Mouse (Mus musculus): ENCODE measurements around the gene Slc25a30. TPM values are rescaled to one million over a fixed set of nuclear protein-coding genes. Genes with fewer than 3 reads are reported as not detected.

Slc25a30 gene
- polyA plus RNA-seq, 1 experiment from 2014 or later, result 5.3 TPM

DNA sequence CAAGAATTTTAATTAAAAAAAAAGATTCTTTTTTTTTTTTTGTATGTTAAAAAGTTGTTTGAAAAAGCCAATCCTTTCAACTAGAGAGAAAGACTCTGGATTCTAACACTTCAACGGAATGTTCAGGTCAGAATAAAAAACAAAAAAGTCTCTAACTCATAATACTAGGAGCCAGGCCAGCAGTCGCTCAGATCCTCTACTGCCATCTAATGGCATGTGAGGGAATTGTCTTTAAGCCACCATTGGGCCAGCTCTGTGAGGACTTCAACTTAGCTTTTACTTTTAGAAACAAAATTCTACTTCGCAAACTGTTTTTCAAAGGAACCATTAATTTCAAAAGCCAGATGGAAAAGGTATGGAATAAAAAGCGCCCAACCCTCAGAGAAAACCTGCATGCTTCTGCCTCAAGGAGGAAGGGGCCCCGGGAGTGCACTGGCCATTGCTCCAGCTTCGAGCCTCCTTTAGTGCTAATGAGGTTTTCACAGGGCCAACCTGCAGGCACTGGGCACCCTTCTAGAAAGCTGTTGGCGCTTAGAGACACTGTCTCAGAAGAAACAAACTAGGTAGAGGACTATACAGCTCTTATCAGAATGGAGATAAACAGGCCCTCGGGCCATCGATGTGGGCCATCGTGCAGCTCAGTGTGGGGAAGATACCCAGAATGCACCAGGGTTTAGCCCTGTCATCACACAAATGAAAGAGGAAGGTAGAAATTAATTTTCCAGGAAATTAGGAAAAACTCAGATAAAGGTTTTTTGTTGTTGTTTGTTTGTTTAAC, 25.6 kb downstream of the Slc25a30 start:
- no peak overlapping the region for H3K4me2 ChIP-seq (replicated peaks)
- 62% methylated on average over 10 of the region's 10 CpGs for WGBS
- no peak overlapping the region for H3K27ac ChIP-seq
- no peaks in the 10 kb centered on the region for H3K36me3 ChIP-seq
- H3K27me3 ChIP-seq, result 0 out of 2 replicates have a peak, but pooled peaks cover 2% of the 10 kb centered on the region
- H3K9me3 ChIP-seq, result no peaks in the 10 kb centered on the region
- H3K4me1 ChIP-seq, result no peaks in the 10 kb centered on the region
- H3K9ac ChIP-seq, result no peak overlapping the region
- no peak for ATAC-seq (ENCODE audit: insufficient number of reproducible peaks, insufficient read depth, low FRiP score, low TSS enrichment)
- H3K4me3 ChIP-seq, result no peak overlapping the region

DNA sequence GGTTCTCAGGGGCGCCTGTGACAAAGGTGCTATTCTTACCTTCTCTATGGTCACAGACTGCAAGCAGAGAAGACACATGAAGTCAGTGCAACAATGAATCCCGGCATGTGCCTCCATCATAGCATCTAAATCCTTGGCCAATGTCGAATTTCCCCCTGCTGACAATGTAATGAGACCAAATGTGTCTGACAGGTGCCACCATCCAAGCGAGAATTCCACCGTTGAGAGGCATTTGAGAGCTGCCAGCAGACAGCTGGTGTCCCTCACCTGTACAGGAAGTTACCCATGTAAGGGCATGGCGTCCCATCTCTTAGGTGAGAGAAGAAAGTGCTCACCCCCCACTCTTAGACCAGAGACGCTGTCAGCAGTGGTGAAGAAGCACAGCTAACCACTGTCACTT, 28.4 kb downstream of the Slc25a30 start:
- Histone ChIP-seq H3K9ac (no peak overlapping the region), H3K27ac (no peak overlapping the region), H3K9me3 (no peaks in the 10 kb centered on the region), H3K4me1 (peaks cover 2% of the 10 kb centered on the region), H3K4me2 (replicated peaks) (no peak overlapping the region), H3K36me3 (no peaks in the 10 kb centered on the region), H3K4me3 (no peak overlapping the region), H3K27me3 (0 out of 2 replicates have a peak, but pooled peaks cover 2% of the 10 kb centered on the region)
- 72% methylated on average over 7 of the region's 7 CpGs for WGBS
- no peak for ATAC-seq (ENCODE audit: insufficient number of reproducible peaks, insufficient read depth, low FRiP score, low TSS enrichment)

DNA sequence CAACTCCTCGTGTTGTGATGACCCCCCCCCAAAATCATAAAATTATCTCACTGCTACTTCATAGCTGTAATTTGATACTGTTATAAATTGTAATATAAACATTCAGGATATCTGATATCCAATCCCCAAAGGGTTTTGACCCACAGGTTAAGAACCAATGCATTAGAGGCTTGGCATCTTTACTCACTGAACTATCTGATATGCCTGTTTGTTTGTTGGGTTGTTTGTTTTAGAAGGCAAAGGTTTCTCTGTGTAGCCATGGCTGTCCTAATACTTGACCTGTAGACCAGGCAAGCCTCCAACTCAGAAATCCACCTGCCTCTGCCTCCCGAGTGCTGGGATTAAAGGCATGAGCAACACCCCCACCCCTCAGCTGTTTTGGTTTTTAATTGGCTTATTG, 29.0 kb downstream of the Slc25a30 start:
- Histone ChIP-seq H3K36me3 (no peaks in the 10 kb centered on the region), H3K4me2 (replicated peaks) (no peak overlapping the region), H3K9me3 (no peaks in the 10 kb centered on the region), H3K27me3 (0 out of 2 replicates have a peak, but pooled peaks cover 2% of the 10 kb centered on the region), H3K9ac (no peak overlapping the region), H3K27ac (no peak overlapping the region), H3K4me1 (peaks cover 7% of the 10 kb centered on the region), H3K4me3 (no peak overlapping the region)
- ATAC-seq (ENCODE audit: insufficient number of reproducible peaks, insufficient read depth, low FRiP score, low TSS enrichment), result no peak
- 66% methylated on average over 2 of the region's 2 CpGs for WGBS

DNA sequence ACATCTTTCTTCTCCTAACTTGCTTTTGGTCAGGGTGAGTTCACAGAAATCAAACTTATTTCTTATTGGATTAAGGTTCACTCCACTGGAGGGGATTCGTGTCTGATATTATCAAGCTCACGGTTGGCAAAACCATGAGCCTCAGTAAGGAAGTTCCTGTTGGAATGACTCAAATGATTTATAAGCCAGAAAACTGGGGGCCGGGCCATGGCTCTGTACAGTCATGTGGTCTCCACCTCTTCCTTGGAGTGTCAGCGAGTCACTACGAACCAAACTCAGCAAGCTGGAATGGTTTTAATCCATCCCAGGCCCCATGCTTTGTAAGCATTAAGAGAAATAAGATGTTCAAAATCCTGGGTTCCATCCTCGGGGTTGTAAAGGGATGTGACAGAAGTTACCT, 29.9 kb downstream of the Slc25a30 start:
- no peak overlapping the region for H3K4me2 ChIP-seq (replicated peaks)
- H3K9ac ChIP-seq, result no peak overlapping the region
- H3K9me3 ChIP-seq, result no peaks in the 10 kb centered on the region
- 90% methylated on average over 6 of the region's 6 CpGs for WGBS
- 0 out of 2 replicates have a peak, but pooled peaks cover 2% of the 10 kb centered on the region for H3K27me3 ChIP-seq
- H3K36me3 ChIP-seq, result no peaks in the 10 kb centered on the region
- H3K4me3 ChIP-seq, result no peak overlapping the region
- no peak overlapping the region for H3K27ac ChIP-seq
- ATAC-seq (ENCODE audit: insufficient number of reproducible peaks, insufficient read depth, low FRiP score, low TSS enrichment), result no peak
- H3K4me1 ChIP-seq, result peaks cover 12% of the 10 kb centered on the region

DNA sequence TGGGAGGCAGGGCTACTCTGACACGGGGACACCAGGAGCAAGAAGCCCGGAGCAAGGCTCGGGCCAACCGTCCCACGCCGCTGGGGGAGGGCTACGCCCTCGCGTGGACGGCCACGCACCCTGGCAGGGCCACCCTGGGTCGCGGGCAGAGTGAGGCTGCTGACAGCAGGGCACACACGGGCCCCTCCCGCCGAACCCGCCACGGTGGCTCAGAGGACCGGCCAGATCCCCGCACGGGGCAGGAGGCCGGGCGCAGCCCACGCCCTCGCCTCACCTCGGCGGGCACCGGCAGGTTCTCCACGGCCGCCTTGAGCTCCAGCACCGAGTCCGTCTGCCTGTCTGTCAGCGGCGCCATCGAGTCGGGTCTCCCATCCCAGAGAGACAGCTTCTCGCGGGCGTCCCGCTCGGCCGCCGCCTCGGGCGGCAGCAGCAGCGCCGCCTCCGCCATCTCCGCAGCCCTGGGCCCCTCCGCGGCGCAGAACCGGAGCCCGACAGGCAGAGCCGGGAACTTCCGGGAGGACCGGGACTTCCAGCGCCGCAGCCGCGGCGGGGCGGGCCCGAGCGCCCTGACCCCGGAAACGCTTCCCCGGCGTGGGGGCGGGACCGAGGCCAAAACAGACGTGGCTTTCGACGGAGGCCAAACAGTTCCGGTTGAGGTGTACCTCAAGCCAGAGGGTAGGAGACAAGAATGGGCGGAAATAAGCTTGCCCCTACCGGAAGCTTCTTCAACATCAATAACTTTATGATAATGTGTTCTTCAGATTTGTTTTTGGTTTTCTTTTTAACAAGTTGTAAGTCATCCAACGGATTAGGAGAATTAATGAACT, 32.6 kb downstream of the Slc25a30 start, which contains the start of gene Cog3:
Gene Cog3, minus strand, starts transcription at position 527 of the 827 bp plus-strand sequence.
- peaks cover 12% of the 10 kb centered on the region for H3K4me1 ChIP-seq
- H3K9me3 ChIP-seq, result no peaks in the 10 kb centered on the region
- no peaks in the 10 kb centered on the region for H3K36me3 ChIP-seq
- peak within 1 kb of the TSS; percentile 94 for H3K9ac ChIP-seq
- peak within 1 kb of the TSS; percentile 91 for H3K4me3 ChIP-seq
- 0 out of 2 replicates have a peak, but pooled peaks cover 2% of the 10 kb centered on the region for H3K27me3 ChIP-seq
- peak; percentile 97 for ATAC-seq (ENCODE audit: insufficient number of reproducible peaks, insufficient read depth, low FRiP score, low TSS enrichment)
- H3K27ac ChIP-seq, result peak within 1 kb of the TSS; percentile 78
- H3K4me2 ChIP-seq (replicated peaks), result peak within 1 kb of the TSS; percentile 89
- under 1% methylated on average over 78 of the region's 78 CpGs for WGBS

DNA sequence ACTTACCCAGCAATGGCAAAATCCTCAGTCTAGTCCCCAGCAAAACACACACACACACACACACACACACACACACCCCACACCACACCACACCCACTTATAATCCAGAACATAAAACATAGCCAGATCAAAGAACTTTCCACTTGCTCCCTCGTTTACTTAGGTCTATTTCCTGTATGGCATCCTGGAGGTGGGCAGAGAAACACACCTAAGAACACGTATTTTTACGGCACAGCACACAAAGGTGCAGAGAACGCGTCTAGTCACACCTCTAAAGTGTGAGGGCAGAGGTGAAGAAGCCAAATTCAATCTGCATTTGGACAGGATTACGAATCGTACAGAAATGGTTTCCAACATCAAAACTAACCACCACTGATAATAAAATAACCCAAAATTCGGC, 33.6 kb downstream of the Slc25a30 start:
- H3K9ac ChIP-seq, result peak overlapping the region; percentile 94
- H3K27ac ChIP-seq, result no peak overlapping the region
- H3K27me3 ChIP-seq, result 0 out of 2 replicates have a peak, but pooled peaks cover 2% of the 10 kb centered on the region
- peak overlapping the region; percentile 91 for H3K4me3 ChIP-seq
- no peaks in the 10 kb centered on the region for H3K9me3 ChIP-seq
- ATAC-seq (ENCODE audit: insufficient number of reproducible peaks, insufficient read depth, low FRiP score, low TSS enrichment), result no peak
- H3K36me3 ChIP-seq, result no peaks in the 10 kb centered on the region
- H3K4me2 ChIP-seq (replicated peaks), result peak overlapping the region; percentile 89
- H3K4me1 ChIP-seq, result peaks cover 12% of the 10 kb centered on the region
- 67% methylated on average over 8 of the region's 8 CpGs for WGBS

DNA sequence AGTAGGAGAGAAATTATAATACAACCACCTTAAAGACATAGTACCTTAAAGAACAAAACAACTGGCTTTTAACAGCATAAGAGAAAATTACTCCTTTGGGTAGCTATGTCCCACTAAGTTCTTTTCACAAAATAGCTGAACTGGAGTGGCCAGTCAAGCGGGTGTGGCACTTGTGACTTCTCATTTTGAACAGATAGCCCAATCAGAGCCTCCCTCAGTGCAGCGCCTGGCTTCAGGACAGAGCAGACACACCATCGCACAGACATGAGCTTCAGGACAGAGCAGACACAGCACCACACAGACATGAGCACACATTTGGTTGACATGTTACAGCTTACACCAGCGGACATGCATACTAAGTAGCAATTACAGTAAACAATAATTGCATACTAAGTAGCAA, 35.8 kb downstream of the Slc25a30 start:
- H3K9ac ChIP-seq, result no peak overlapping the region
- H3K9me3 ChIP-seq, result no peaks in the 10 kb centered on the region
- H3K4me1 ChIP-seq, result peaks cover 12% of the 10 kb centered on the region
- no peak overlapping the region for H3K4me2 ChIP-seq (replicated peaks)
- peaks cover 11% of the 10 kb centered on the region for H3K36me3 ChIP-seq
- no peak overlapping the region for H3K27ac ChIP-seq
- H3K27me3 ChIP-seq, result no peaks in the 10 kb centered on the region
- 89% methylated on average over 4 of the region's 4 CpGs for WGBS
- H3K4me3 ChIP-seq, result no peak overlapping the region
- no peak for ATAC-seq (ENCODE audit: insufficient number of reproducible peaks, insufficient read depth, low FRiP score, low TSS enrichment)

DNA sequence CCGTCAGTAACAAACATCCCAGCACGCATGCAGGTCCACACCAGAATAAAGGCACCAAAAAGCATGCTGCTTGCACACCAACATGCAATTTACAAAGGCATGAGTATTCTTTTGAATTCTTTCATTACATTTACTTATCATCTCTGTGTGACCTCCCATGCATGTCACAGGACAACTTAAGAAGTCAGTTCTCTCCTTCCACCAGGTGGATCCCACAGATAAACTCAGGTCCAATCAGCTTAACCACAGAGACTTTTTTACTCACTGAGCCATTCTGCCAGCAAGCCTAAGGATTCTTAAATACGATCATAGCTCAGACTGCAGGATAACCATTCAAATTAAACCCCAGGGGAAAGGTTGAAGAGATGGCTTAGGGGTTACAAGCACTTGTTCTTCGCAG, 37.7 kb downstream of the Slc25a30 start:
- WGBS, result 93% methylated on average over 4 of the region's 4 CpGs
- Histone ChIP-seq H3K27me3 (no peaks in the 10 kb centered on the region), H3K36me3 (peaks cover 15% of the 10 kb centered on the region), H3K4me1 (peaks cover 12% of the 10 kb centered on the region), H3K9ac (no peak overlapping the region), H3K9me3 (no peaks in the 10 kb centered on the region), H3K27ac (no peak overlapping the region), H3K4me3 (no peak overlapping the region), H3K4me2 (replicated peaks) (no peak overlapping the region)
- ATAC-seq (ENCODE audit: insufficient number of reproducible peaks, insufficient read depth, low FRiP score, low TSS enrichment), result no peak

DNA sequence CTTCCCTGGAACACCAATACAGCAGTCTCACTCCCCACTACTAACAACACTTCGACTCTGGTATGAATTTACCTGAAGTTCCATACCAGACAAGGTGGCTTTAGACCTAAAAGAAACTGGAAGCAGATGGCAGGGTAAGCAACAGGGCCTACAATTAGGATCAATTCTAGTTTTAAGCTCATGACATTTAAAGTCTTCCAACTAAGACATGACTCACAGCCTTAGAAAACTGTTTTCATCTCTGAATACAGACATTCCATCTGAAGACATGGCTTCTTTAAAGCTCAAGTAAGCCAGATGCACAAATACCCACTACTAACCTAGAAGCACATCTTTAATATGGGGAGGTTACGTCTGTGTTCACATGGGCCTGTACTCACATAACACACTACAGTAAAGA, 38.9 kb downstream of the Slc25a30 start:
- peaks cover 18% of the 10 kb centered on the region for H3K36me3 ChIP-seq
- no peak overlapping the region for H3K27ac ChIP-seq
- peaks cover 6% of the 10 kb centered on the region for H3K4me1 ChIP-seq
- no peaks in the 10 kb centered on the region for H3K27me3 ChIP-seq
- ATAC-seq (ENCODE audit: insufficient number of reproducible peaks, insufficient read depth, low FRiP score, low TSS enrichment), result no peak
- no peak overlapping the region for H3K4me3 ChIP-seq
- no peak overlapping the region for H3K9ac ChIP-seq
- WGBS, result 84% methylated on average over 2 of the region's 2 CpGs
- H3K4me2 ChIP-seq (replicated peaks), result no peak overlapping the region
- H3K9me3 ChIP-seq, result no peaks in the 10 kb centered on the region

DNA sequence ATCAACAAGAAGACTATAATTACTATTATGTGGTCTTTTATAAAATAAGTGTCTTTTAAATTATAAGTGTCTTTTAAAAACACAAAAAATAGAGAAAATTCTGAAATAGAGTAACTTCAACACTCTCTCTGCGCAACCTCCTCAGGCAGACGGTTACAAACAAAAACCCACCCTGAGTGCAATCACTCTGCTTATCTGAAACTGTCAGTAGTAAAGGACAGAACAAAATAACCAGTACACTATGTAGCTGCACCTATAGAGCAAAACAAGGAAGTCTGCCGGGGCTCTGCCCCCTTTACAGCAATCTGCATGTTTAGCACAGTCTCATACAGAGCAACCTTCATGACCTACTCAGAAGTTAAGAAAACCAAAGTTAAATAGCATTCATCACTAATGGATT, 44.9 kb downstream of the Slc25a30 start:
- no peak overlapping the region for H3K27ac ChIP-seq
- no peaks in the 10 kb centered on the region for H3K4me1 ChIP-seq
- ATAC-seq (ENCODE audit: insufficient number of reproducible peaks, insufficient read depth, low FRiP score, low TSS enrichment), result no peak
- H3K9ac ChIP-seq, result no peak overlapping the region
- no peaks in the 10 kb centered on the region for H3K27me3 ChIP-seq
- H3K4me2 ChIP-seq (replicated peaks), result no peak overlapping the region
- peaks cover 45% of the 10 kb centered on the region for H3K36me3 ChIP-seq
- H3K4me3 ChIP-seq, result no peak overlapping the region
- H3K9me3 ChIP-seq, result no peaks in the 10 kb centered on the region
- WGBS, result 90% methylated on average over 3 of the region's 3 CpGs

DNA sequence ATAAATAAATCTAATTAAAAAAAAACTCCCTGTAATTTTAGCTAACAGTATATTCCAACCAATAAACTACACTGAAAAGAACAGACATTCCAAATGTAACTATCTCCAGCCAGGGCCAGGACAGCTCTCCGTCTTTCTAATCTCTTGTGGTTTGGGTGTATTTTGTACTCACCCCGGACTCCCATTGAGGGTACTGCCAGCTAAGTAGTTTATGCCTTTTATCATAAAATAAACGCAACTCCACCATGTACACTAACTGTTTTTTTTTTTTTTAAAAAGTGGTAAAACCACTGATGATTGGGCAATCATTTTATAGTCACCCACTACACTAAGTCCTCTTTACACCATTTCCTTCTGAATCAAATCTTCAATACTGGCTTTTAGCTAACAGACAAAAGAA, 51.2 kb downstream of the Slc25a30 start:
- WGBS, result 97% methylated on average over 3 of the region's 3 CpGs
- no peaks in the 10 kb centered on the region for H3K9me3 ChIP-seq
- H3K4me2 ChIP-seq (replicated peaks), result no peak overlapping the region
- H3K4me3 ChIP-seq, result no peak overlapping the region
- ATAC-seq (ENCODE audit: insufficient number of reproducible peaks, insufficient read depth, low FRiP score, low TSS enrichment), result no peak
- H3K27ac ChIP-seq, result no peak overlapping the region
- no peaks in the 10 kb centered on the region for H3K27me3 ChIP-seq
- no peaks in the 10 kb centered on the region for H3K4me1 ChIP-seq
- peaks cover 55% of the 10 kb centered on the region for H3K36me3 ChIP-seq
- H3K9ac ChIP-seq, result no peak overlapping the region

DNA sequence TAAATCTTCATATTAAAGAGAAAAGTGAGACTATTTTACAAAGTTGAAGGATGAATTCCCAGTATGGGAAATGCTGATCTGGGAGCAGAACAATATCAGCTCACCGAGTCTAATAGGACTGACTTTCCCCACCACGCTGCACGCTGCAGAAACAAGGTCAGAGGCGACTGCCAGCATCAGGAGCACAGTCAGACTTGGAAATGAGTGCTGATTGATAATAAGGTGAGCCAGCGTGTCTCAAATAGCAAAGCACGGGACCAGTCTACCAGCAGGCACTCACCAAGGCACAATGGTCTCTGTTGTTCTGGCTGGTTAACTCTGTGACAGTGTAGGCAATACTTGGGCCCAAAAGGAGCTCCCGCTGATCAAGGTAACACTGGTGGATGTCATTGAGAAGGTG, 54.2 kb downstream of the Slc25a30 start:
- Histone ChIP-seq H3K27ac (no peak overlapping the region), H3K9me3 (no peaks in the 10 kb centered on the region), H3K9ac (no peak overlapping the region), H3K27me3 (no peaks in the 10 kb centered on the region), H3K4me1 (no peaks in the 10 kb centered on the region), H3K4me3 (no peak overlapping the region), H3K4me2 (replicated peaks) (no peak overlapping the region), H3K36me3 (peaks cover 65% of the 10 kb centered on the region)
- 88% methylated on average over 7 of the region's 7 CpGs for WGBS
- ATAC-seq (ENCODE audit: insufficient number of reproducible peaks, insufficient read depth, low FRiP score, low TSS enrichment), result no peak
